Mouse (Mus musculus) layer of hippocampus, postnatal 25 days (tissue): Measurements from ENCODE around the gene 4933405L10Rik. TPM values are rescaled to one million over a fixed set of nuclear protein-coding genes. Genes with fewer than 3 reads are reported as not detected.

Experiments used
- DNase-seq, 2 experiments: peaks; one replicate each; pipeline ENCODE4 v3.0.0; 2022; ENCODE audit warnings: mixed read lengths in 2 of 2, low spot score in 1 of 2; ENCODE audit errors: extremely low spot score in 1 of 2
- total RNA-seq, 2 experiments: library from RNA; stranded (reverse); gene quantifications; 2 replicates each; pipeline ENCODE4 v1.2.3; 2021

Gene 4933405L10Rik
- total RNA-seq, 2 experiments from 2014 or later = not detected

GRCm38 (mm10) chr8:105700566-105700965 lies 6.9 kb upstream of the 4933405L10Rik start:
- peak in 1 of 2 experiments; percentile 42 for DNase-seq

GRCm38 (mm10) chr8:105700966-105701824 lies 6.3 kb upstream of the 4933405L10Rik start, which contains the start of the genes Acd and Pard6a:
Gene Acd (minus strand): TSS chr8:105701102.
Gene Pard6a (plus strand): TSS chr8:105701148.
- peak; percentile 95 for DNase-seq

GRCm38 (mm10) chr8:105702001-105702401 lies 5.5 kb upstream of the 4933405L10Rik start:
- DNase-seq = no peak

GRCm38 (mm10) chr8:105702731-105703415 lies 4.6 kb upstream of the 4933405L10Rik start:
- no peak for DNase-seq

- no peak for DNase-seq
These were observed 3.2 kb upstream of the 4933405L10Rik start for GRCm38 (mm10) chr8:105704146-105704812.

GRCm38 (mm10) chr8:105704955-105705354 lies 2.5 kb upstream of the 4933405L10Rik start:
- DNase-seq = no peak

- DNase-seq = no peak
These were observed 1.0 kb upstream of the 4933405L10Rik start for GRCm38 (mm10) chr8:105706426-105706825.

- DNase-seq = no peak
These were observed 1.2 kb downstream of the 4933405L10Rik start for GRCm38 (mm10) chr8:105708675-105709074.

GRCm38 (mm10) chr8:105709317-105709716 lies 1.9 kb downstream of the 4933405L10Rik start:
- DNase-seq = no peak

- DNase-seq = no peak
These were observed 4.8 kb downstream of the 4933405L10Rik start for GRCm38 (mm10) chr8:105712286-105712685.

- peak; percentile 80 to 96 for DNase-seq
These were observed 6.7 kb downstream of the 4933405L10Rik start for GRCm38 (mm10) chr8:105714139-105714538.

GRCm38 (mm10) chr8:105715042-105715441 lies 7.6 kb downstream of the 4933405L10Rik start:
- DNase-seq = no peak

GRCm38 (mm10) chr8:105716302-105716945 lies 9.0 kb downstream of the 4933405L10Rik start:
- no peak for DNase-seq

GRCm38 (mm10) chr8:105719637-105720036 lies 12.2 kb downstream of the 4933405L10Rik start:
- DNase-seq = no peak

GRCm38 (mm10) chr8:105722861-105723260 lies 15.4 kb downstream of the 4933405L10Rik start:
- no peak for DNase-seq

GRCm38 (mm10) chr8:105725726-105726125 lies 18.3 kb downstream of the 4933405L10Rik start:
- DNase-seq = no peak

GRCm38 (mm10) chr8:105727397-105728124 lies 20.1 kb downstream of the 4933405L10Rik start:
- DNase-seq = no peak

GRCm38 (mm10) chr8:105732186-105732585 lies 24.7 kb downstream of the 4933405L10Rik start:
- DNase-seq = no peak

GRCm38 (mm10) chr8:105739216-105739615 lies 31.8 kb downstream of the 4933405L10Rik start:
- no peak for DNase-seq

- no peak for DNase-seq
These were observed 35.8 kb downstream of the 4933405L10Rik start for GRCm38 (mm10) chr8:105743301-105743700.
